Mouse (Mus musculus) macrophage (primary cell): ENCODE data around the gene Pigk. TPM values are rescaled to one million over a fixed set of nuclear protein-coding genes. Genes with fewer than 3 reads are reported as not detected.

Source experiments
- H3K27ac ChIP-seq: fragments of 350-480 bp; formaldehyde crosslinking; 2 replicates; pipeline ENCODE4 v1.9.0; 2021
- H3K36me3 ChIP-seq: fragments of 350-480 bp; formaldehyde crosslinking; 2 replicates; pipeline ENCODE4 v1.9.0; 2021; ENCODE audit errors: inconsistent target
- H3K4me3 ChIP-seq: fragments of 350-480 bp; formaldehyde crosslinking; 2 replicates; pipeline ENCODE4 v1.9.0; 2021; ENCODE audit errors: inconsistent target
- H3K79me2 ChIP-seq: fragments of 350-480 bp; formaldehyde crosslinking; 2 replicates; pipeline ENCODE4 v1.9.0; 2021; ENCODE audit errors: inconsistent target
- WGBS: methylation state at CpG from one replicate; pipeline ENCODE4 v1.1.7; 2026; ENCODE audit warnings: inconsistent platforms; ENCODE audit not compliant: missing documents; 5-methylcytosine and 5-hydroxymethylcytosine counted together
- polyA plus RNA-seq: library from polyadenylated mRNA; stranded (reverse); fragments of 250-400 nt; gene quantifications from 3 replicates; pipeline ENCODE4 v1.2.4, GENCODE M21; 2018; ENCODE audit warnings: inconsistent platforms

Gene Pigk
- polyA plus RNA-seq, 1 experiment from 2014 or later = 35.7 TPM

DNA sequence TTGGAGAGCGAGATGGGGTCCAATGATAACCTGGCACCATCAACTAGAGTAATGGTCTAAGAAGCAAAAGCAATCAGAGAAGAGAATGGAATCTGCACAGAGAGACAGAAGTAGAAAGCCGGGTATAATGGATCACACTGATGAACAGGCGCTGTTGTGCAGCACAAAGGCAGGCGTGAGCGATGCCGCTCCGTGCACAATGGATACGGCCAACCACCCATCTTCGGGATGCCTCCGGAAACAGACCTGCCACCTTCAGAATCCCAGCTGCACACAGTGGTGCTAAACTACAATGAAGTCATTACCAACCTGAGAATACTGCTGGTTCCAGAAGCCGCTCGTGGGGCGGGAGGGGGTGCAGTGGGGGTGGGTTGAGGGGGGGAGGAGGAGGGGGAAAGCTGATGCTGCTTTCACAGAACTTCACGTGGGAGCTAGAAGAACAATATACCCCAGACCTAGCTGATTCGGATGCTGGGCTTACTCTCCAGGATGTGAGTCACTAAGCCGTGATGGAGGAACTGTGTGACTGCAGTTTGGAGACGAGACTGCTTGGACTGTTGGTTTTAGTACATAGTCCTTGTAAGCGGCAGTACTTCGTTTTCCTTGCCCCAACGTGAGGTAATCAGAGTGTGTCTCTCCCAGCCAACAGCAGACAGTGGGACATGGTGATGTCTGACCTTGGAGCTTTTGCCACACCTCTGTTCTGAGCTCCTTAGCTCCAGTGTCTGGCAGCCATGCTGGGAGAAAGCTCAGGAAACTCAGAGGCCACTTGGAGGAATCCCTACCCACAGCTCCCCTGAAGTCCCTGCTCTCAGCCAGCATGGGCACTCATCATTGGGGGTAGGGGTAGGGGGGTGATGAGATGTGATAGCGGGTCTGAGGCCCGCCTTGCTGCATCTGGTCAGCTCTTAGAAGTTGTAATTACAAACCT is 152.4 kb downstream of the Pigk start:
- Histone ChIP-seq H3K27ac (no peak overlapping the region), H3K36me3 (no peaks in the 10 kb centered on the region), H3K4me3 (no peak overlapping the region), H3K79me2 (no peaks in the 10 kb centered on the region)
- 89% methylated on average over 18 of the region's 22 CpGs for WGBS

DNA sequence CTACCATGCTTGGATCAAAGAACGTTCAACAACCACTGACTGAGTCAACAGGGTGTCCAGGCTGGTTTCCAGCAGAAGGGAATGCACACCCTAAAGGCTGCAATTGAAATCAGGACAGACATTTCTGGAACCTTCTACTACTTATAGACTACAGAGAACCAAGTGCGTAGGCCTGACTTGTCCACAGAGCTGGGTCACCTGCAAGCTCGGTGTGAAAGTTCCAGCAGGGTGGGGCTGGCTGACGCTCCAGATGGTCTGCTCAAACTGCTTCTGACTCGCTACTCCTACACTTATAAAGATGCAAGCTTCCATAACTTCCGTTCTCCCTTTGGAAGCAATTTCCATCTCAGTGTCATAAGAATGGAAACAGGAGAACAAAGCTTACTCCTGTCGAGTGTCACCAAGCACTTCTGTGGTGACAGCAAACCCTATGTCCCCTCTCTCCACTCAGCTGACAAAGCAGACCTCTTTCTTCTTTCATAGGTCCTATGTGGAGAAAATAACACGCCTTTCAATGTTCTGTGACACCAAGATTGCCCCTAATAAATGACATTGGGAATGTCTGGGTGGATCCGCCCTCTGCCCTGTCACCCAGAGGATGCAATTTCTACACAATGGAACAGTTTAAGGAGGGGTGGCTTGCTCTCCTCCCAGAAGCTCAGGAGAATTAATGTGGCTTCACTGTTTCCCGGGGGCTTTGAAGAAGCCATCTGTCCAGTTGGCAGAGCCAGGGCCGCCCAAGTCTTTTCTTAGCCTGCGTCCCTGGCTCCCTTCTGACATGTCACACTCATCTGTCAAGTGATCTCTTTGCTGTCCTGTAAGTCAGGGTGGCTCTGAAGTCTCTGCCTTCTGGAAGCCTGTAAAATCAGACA is 154.0 kb downstream of the Pigk start:
- no peak overlapping the region for H3K4me3 ChIP-seq
- no peaks in the 10 kb centered on the region for H3K79me2 ChIP-seq
- no peaks in the 10 kb centered on the region for H3K36me3 ChIP-seq
- WGBS = 89% methylated on average over 12 of the region's 12 CpGs
- no peak overlapping the region for H3K27ac ChIP-seq

- H3K27ac ChIP-seq = no peak overlapping the region
- H3K36me3 ChIP-seq = no peaks in the 10 kb centered on the region
- no peak overlapping the region for H3K4me3 ChIP-seq
- H3K79me2 ChIP-seq = no peaks in the 10 kb centered on the region
- WGBS = 96% methylated on average over 12 of the region's 12 CpGs
These were observed 158.2 kb downstream of the Pigk start for GRCm38 (mm10) chr3:152872054-152872453.

DNA sequence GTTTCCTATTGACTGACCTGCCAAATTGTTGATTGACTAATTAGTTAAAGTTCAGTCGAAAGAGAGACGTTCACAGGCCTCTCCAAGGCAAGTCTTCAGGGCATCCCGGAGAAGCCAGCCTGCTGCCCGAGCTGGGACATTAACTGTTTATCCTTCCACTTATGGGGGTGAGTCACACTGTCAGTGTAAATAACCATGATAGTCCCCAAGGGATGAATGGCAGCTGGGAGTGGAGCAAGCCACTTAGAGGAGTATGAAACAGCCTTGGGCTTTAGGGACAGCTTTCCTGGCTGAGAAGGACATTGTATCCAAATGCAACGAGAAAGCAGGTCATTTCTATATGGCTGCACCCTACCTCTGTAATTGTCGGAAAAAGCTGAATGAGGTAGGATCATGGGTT is 158.7 kb downstream of the Pigk start:
- Histone ChIP-seq H3K36me3 (no peaks in the 10 kb centered on the region), H3K27ac (no peak overlapping the region), H3K79me2 (no peaks in the 10 kb centered on the region), H3K4me3 (no peak overlapping the region)
- 94% methylated on average over 6 of the region's 6 CpGs for WGBS

GRCm38 (mm10) chr3:152874431-152875355 is 160.8 kb downstream of the Pigk start:
- no peak overlapping the region for H3K27ac ChIP-seq
- 96% methylated on average over 17 of the region's 17 CpGs for WGBS
- no peaks in the 10 kb centered on the region for H3K36me3 ChIP-seq
- no peak overlapping the region for H3K4me3 ChIP-seq
- no peaks in the 10 kb centered on the region for H3K79me2 ChIP-seq

- no peaks in the 10 kb centered on the region for H3K79me2 ChIP-seq
- no peak overlapping the region for H3K4me3 ChIP-seq
- 96% methylated on average over 6 of the region's 6 CpGs for WGBS
- H3K27ac ChIP-seq = no peak overlapping the region
- no peaks in the 10 kb centered on the region for H3K36me3 ChIP-seq
These were observed 161.9 kb downstream of the Pigk start for GRCm38 (mm10) chr3:152875723-152876290.

GRCm38 (mm10) chr3:152880121-152880835 is 166.4 kb downstream of the Pigk start:
- no peaks in the 10 kb centered on the region for H3K36me3 ChIP-seq
- H3K4me3 ChIP-seq = no peak overlapping the region
- WGBS = 89% methylated on average over 15 of the region's 15 CpGs
- H3K79me2 ChIP-seq = no peaks in the 10 kb centered on the region
- H3K27ac ChIP-seq = no peak overlapping the region

- Histone ChIP-seq H3K36me3 (no peaks in the 10 kb centered on the region), H3K27ac (no peak overlapping the region), H3K4me3 (no peak overlapping the region), H3K79me2 (no peaks in the 10 kb centered on the region)
- 100% methylated on average over 4 of the region's 4 CpGs for WGBS
These were observed 167.8 kb downstream of the Pigk start for GRCm38 (mm10) chr3:152881706-152882105.

DNA sequence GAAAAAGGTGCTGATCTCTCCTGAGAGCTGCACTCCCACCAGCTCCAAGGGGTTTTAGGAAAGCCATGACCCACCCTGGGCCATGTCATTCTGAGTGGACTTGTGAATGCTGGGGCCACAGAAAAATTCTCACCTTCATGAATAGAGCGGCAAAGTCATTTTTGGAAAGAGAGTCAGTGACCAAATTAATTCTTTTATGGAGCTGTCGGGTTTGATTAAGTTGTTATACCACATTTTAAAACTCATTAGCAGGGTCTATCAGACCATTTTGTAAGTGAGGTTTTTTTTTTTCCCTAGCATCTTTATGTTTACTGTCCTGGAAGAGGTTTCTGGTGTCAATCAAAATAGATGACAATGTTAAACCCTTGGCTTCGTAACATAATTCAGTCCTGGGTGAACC is 169.7 kb downstream of the Pigk start:
- WGBS = 96% methylated on average over 3 of the region's 3 CpGs
- no peaks in the 10 kb centered on the region for H3K36me3 ChIP-seq
- no peaks in the 10 kb centered on the region for H3K79me2 ChIP-seq
- no peak overlapping the region for H3K4me3 ChIP-seq
- no peak overlapping the region for H3K27ac ChIP-seq

DNA sequence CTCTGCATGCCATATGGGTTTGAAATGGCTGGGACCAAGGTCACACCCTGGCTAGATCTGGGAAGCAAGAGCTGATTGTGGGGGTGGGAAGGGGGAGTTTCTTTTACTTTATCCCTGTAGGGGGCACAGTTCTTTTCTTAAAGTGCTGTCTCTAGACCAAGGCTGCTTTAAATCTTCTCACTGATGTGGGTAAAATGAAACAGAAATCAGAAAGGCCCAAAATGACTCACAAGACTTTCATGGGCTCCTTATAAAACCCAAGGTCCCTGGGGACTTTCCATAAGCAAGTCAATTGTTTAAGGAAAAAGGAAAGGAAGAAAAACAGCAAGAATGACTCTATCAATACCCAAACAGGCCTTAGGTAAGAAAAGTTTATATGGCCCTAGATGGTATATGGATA is 172.8 kb downstream of the Pigk start:
- no peak overlapping the region for H3K4me3 ChIP-seq
- no peaks in the 10 kb centered on the region for H3K79me2 ChIP-seq
- H3K36me3 ChIP-seq = no peaks in the 10 kb centered on the region
- H3K27ac ChIP-seq = no peak overlapping the region

DNA sequence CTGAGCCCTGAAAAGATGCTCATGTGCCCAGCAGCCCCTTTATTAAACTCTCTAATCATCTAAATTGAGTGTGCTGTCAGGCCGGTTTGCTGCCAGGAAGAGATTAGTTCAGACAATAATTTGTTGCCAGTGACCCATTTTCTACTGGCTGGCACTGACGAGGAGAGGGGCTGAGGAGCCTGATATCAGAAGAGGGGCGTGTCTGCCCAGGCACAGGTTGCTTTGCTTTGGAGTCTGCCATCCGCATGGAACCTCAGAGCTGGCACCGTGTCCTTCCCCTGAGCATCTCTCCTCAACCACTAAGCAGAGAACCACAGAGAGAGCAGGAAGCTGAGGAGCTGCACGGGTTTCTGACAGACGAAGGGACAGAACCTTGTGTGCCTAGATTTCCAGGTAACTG is 174.2 kb downstream of the Pigk start:
- Histone ChIP-seq H3K4me3 (no peak overlapping the region), H3K79me2 (no peaks in the 10 kb centered on the region), H3K36me3 (no peaks in the 10 kb centered on the region), H3K27ac (no peak overlapping the region)
- 58% methylated on average over 7 of the region's 7 CpGs for WGBS

- WGBS = 6% methylated on average over 4 of the region's 4 CpGs
- H3K79me2 ChIP-seq = no peaks in the 10 kb centered on the region
- peak overlapping the region; percentile 35; the same call in 1 of the 2 replicates for H3K27ac ChIP-seq
- H3K36me3 ChIP-seq = no peaks in the 10 kb centered on the region
- no peak overlapping the region for H3K4me3 ChIP-seq
These were observed 181.0 kb downstream of the Pigk start for GRCm38 (mm10) chr3:152894935-152895334.

- Histone ChIP-seq H3K4me3 (no peak overlapping the region), H3K79me2 (no peaks in the 10 kb centered on the region), H3K27ac (no peak overlapping the region), H3K36me3 (no peaks in the 10 kb centered on the region)
- WGBS = 91% methylated on average over 3 of the region's 3 CpGs
These were observed 182.2 kb downstream of the Pigk start for GRCm38 (mm10) chr3:152896111-152896510.
